Mouse (Mus musculus) lung, postnatal 0 days (tissue): ENCODE measurements around the gene Bcl11b. TPM values are rescaled to one million over a fixed set of nuclear protein-coding genes. Genes with fewer than 3 reads are reported as not detected.

Source experiments
- ATAC-seq: fragments of 200-750 bp; cut with Nextera tagmentation; 2 replicates; pipeline ENCODE4 v1.8.0; 2017; ENCODE audit warnings: moderate library complexity
- DNase-seq: peaks from one replicate; pipeline ENCODE4 v3.0.0-alpha.2; 2016; ENCODE audit warnings: low spot score
- H3K27ac ChIP-seq: fragments of 300-500 bp; sonication (generic); 2 replicates; pipeline ENCODE4 v1.5.1; 2014; ENCODE audit warnings: antibody characterized with exemption, mild to moderate bottlenecking, low read length, mixed read lengths
- H3K27me3 ChIP-seq: fragments of 300-500 bp; sonication (generic); replicated peaks from 2 replicates; pipeline ENCODE4 v1.6.1; 2014; ENCODE audit warnings: low read length, mixed read lengths; ENCODE audit not compliant: insufficient read depth
- H3K36me3 ChIP-seq: fragments of 300-500 bp; sonication (generic); 2 replicates; pipeline ENCODE4 v1.6.1; 2014; ENCODE audit warnings: low read length, mixed read lengths; ENCODE audit not compliant: insufficient read depth
- H3K4me1 ChIP-seq: fragments of 300-500 bp; sonication (generic); 2 replicates; pipeline ENCODE4 v1.6.1; 2014; ENCODE audit warnings: antibody characterized with exemption, low read depth, low read length, mixed read lengths; ENCODE audit not compliant: insufficient read depth
- H3K4me2 ChIP-seq: fragments of 300-500 bp; sonication (generic); replicated peaks from 2 replicates; pipeline ENCODE4 v1.6.1; 2014; ENCODE audit warnings: low read depth, mild to moderate bottlenecking, low read length, moderate library complexity, mixed read lengths
- H3K4me3 ChIP-seq: fragments of 300-500 bp; sonication (generic); 2 replicates; pipeline ENCODE4 v1.5.1; 2014; ENCODE audit warnings: low read depth, low read length
- H3K9ac ChIP-seq: fragments of 300-500 bp; sonication (generic); replicated peaks from 2 replicates; pipeline ENCODE4 v1.6.1; 2014; ENCODE audit warnings: low read depth, mild to moderate bottlenecking
- H3K9me3 ChIP-seq: fragments of 300-500 bp; sonication (generic); 2 replicates; pipeline ENCODE4 v1.6.1; 2016; ENCODE audit warnings: low read length, mixed read lengths
- CTCF ChIP-seq: IDR thresholded peaks from 2 replicates; pipeline ENCODE4 v1.5.1; 2016; ENCODE audit warnings: antibody characterized with exemption, mild to moderate bottlenecking
- EP300 ChIP-seq: IDR thresholded peaks from 2 replicates; pipeline ENCODE4 v1.6.1; 2016; ENCODE audit warnings: antibody characterized with exemption, mild to moderate bottlenecking, control low read depth
- WGBS: fragments of 180-500 bp; shearing (Covaris S2); extraction: QIAGEN DNeasy Blood & Tissue Kit; methylation state at CpG from one replicate; pipeline ENCODE4 v1.1.7; 2014; 5-methylcytosine and 5-hydroxymethylcytosine counted together
- polyA plus RNA-seq: library from polyadenylated mRNA; unstranded; fragments of >200 nt; fragmentation: Nextera tagmentation; extraction: Ambion mirVana; gene quantifications from 2 replicates; pipeline ENCODE4 v1.2.1, GENCODE M21; 2015

Gene Bcl11b
- polyA plus RNA-seq, 1 experiment from 2014 or later: 0.44 TPM

- ATAC-seq: no peak
- H3K9ac ChIP-seq: no peak overlapping the region
- no peaks in the 10 kb centered on the region for H3K27me3 ChIP-seq
- 50% methylated on average over 13 of the region's 13 CpGs for WGBS
- H3K4me3 ChIP-seq: no peak overlapping the region
- no peak for DNase-seq
- no peaks in the 10 kb centered on the region for H3K36me3 ChIP-seq
- no peak overlapping the region for H3K27ac ChIP-seq
- TF ChIP-seq CTCF (no peak), EP300 (no peak)
- H3K4me1 ChIP-seq: no peaks in the 10 kb centered on the region
- no peaks in the 10 kb centered on the region for H3K9me3 ChIP-seq
- no peak overlapping the region for H3K4me2 ChIP-seq
Measured at GRCm38 (mm10) chr12:108035412-108036078, 32.1 kb upstream of the Bcl11b start.

- no peak overlapping the region for H3K4me3 ChIP-seq
- H3K27ac ChIP-seq: no peak overlapping the region
- H3K4me1 ChIP-seq: no peaks in the 10 kb centered on the region
- no peaks in the 10 kb centered on the region for H3K27me3 ChIP-seq
- TF ChIP-seq CTCF: no peak
- TF ChIP-seq EP300: no peak
- no peaks in the 10 kb centered on the region for H3K36me3 ChIP-seq
- H3K9me3 ChIP-seq: no peaks in the 10 kb centered on the region
- no peak overlapping the region for H3K9ac ChIP-seq
- ATAC-seq (no peak), DNase-seq (no peak)
- no peak overlapping the region for H3K4me2 ChIP-seq
- WGBS: 68% methylated on average over 15 of the region's 15 CpGs
Measured at GRCm38 (mm10) chr12:108022835-108023615, 19.6 kb upstream of the Bcl11b start.

GRCm38 (mm10) chr12:108012003-108012402, 8.6 kb upstream of the Bcl11b start:
- no peak overlapping the region for H3K4me3 ChIP-seq
- no peak for TF ChIP-seq EP300
- TF ChIP-seq CTCF: no peak
- no peaks in the 10 kb centered on the region for H3K27me3 ChIP-seq
- H3K4me1 ChIP-seq: no peaks in the 10 kb centered on the region
- H3K4me2 ChIP-seq: no peak overlapping the region
- no peaks in the 10 kb centered on the region for H3K36me3 ChIP-seq
- no peak for ATAC-seq
- DNase-seq: no peak
- H3K9ac ChIP-seq: no peak overlapping the region
- H3K9me3 ChIP-seq: no peaks in the 10 kb centered on the region
- WGBS: 78% methylated on average over 12 of the region's 12 CpGs
- no peak overlapping the region for H3K27ac ChIP-seq

- DNase-seq (no peak), ATAC-seq (no peak)
- no peak overlapping the region for H3K4me3 ChIP-seq
- H3K9ac ChIP-seq: no peak overlapping the region
- H3K4me2 ChIP-seq: no peak overlapping the region
- H3K27me3 ChIP-seq: peaks cover 9% of the 10 kb centered on the region
- TF ChIP-seq CTCF (no peak), EP300 (no peak)
- no peaks in the 10 kb centered on the region for H3K9me3 ChIP-seq
- 0 out of 2 replicates have a peak, but pooled peaks cover 4% of the 10 kb centered on the region for H3K4me1 ChIP-seq
- WGBS: 73% methylated on average over 11 of the region's 11 CpGs
- H3K27ac ChIP-seq: no peak overlapping the region
- H3K36me3 ChIP-seq: no peaks in the 10 kb centered on the region
Measured at GRCm38 (mm10) chr12:108010346-108010745, 6.9 kb upstream of the Bcl11b start.

GRCm38 (mm10) chr12:108009156-108009555, 5.8 kb upstream of the Bcl11b start:
- Histone ChIP-seq H3K4me3 (no peak overlapping the region), H3K4me2 (no peak overlapping the region), H3K9ac (no peak overlapping the region), H3K27me3 (peaks cover 21% of the 10 kb centered on the region), H3K4me1 (0 out of 2 replicates have a peak, but pooled peaks cover 4% of the 10 kb centered on the region), H3K9me3 (no peaks in the 10 kb centered on the region), H3K36me3 (no peaks in the 10 kb centered on the region), H3K27ac (no peak overlapping the region)
- WGBS: 48% methylated on average over 4 of the region's 4 CpGs
- DNase-seq (no peak), ATAC-seq (no peak)
- TF ChIP-seq EP300 (no peak), CTCF (no peak)

GRCm38 (mm10) chr12:108005816-108006626, 2.6 kb upstream of the Bcl11b start:
- DNase-seq (peak; percentile 83), ATAC-seq (peak; percentile 77)
- peaks cover 38% of the 10 kb centered on the region for H3K27me3 ChIP-seq
- TF ChIP-seq CTCF: peak; percentile 44
- TF ChIP-seq EP300: no peak
- H3K9ac ChIP-seq: no peak overlapping the region
- 0 out of 2 replicates have a peak, but pooled peaks cover 4% of the 10 kb centered on the region for H3K4me1 ChIP-seq
- no peaks in the 10 kb centered on the region for H3K36me3 ChIP-seq
- no peaks in the 10 kb centered on the region for H3K9me3 ChIP-seq
- H3K4me3 ChIP-seq: peak overlapping the region; percentile 15; the same call in 1 of the 2 replicates
- WGBS: 3% methylated on average over 52 of the region's 56 CpGs
- no peak overlapping the region for H3K27ac ChIP-seq
- H3K4me2 ChIP-seq: peak overlapping the region; percentile 42
